Mouse (Mus musculus) MN1 (cell line): ENCODE results near the gene Cldn19.

ENCODE experiments used
- DNase-seq: peaks from one replicate; pipeline ENCODE4 v3.0.0-alpha.2; 2016; ENCODE audit warnings: low spot score

Cldn19 gene

DNA sequence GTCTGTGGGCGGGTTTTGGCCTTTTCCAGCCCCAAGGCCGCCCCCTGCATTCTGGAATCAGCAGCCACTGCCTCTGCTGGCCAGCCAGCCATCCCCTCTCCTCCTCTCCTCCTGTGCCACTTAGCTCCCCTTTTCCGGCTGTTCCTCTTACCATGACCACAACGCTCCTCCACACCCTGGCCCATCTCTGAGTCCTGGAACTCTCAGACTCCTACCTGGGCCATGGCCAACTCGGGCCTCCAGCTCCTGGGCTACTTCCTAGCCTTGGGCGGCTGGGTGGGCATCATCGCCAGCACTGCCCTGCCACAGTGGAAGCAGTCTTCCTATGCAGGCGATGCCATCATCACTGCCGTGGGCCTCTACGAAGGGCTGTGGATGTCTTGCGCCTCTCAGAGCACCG lies at the start of gene Cldn19:
TSS of gene Cldn19 (plus strand) at position 64 of the 400 bp plus-strand sequence.
- no peak for DNase-seq

DNA sequence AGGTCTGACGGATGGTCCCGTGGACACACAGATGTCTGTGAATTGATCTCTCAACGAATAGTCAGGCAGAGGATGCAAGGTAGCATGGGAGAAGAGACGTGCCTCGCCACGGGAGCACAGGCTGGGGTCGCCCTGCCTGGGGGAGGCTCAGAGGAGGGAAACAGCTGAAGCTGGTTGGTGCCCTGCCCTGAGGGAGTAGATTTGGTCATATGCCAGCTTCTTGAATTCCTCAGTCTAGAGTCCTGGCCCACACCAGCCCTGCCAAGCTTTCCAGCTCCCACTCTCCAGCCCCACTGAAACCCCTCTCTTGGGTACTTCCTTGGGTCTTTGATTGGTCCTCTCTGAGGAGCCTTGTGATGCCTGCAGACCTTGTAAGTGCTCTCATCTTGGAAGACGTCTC lies 38.5 kb upstream of the Cldn19 start:
- DNase-seq = no peak

DNA sequence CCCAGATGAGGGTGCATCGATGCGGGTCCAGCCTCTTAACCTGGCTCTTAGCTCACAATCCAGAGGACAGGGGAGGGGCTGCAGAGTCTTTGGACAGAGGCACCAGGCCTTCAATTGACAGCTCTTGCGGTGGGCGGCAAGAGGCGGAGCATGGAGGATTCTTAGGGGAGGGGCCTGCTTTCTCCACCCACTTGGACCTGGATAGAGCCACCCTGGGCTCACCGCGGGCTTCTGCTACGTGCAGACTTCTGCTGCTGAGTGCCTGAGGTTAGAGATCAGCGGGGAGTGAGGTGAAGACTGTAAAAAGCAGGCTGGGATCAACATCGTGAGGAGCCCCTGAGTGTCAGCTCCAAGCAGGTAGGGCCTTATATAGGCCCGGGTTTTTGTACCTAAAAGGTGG lies 37.0 kb upstream of the Cldn19 start, which contains the start of gene Tmem269:
TSS of gene Tmem269 (minus strand) at position 49 of the 400 bp plus-strand sequence.
- DNase-seq = no peak

DNA sequence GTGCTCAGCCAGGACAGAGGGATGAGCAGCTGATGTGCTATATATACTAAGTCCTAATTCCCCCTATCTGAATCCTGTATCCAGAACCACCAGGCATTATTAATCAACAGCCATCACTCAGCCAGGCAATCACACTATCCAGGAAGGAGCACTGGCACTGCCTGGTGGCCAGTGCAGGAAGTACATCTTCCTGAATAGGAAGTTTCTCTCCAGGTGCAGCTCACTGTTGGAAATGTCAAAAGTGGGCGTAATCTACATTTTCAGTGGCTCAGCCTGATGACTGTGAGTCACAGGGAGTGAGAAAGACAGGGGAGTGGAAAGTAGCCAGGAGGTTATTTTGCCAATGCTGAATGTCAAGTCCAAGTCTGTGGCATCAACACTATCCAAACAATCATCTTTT lies 31.5 kb upstream of the Cldn19 start:
- DNase-seq = peak; percentile 16

DNA sequence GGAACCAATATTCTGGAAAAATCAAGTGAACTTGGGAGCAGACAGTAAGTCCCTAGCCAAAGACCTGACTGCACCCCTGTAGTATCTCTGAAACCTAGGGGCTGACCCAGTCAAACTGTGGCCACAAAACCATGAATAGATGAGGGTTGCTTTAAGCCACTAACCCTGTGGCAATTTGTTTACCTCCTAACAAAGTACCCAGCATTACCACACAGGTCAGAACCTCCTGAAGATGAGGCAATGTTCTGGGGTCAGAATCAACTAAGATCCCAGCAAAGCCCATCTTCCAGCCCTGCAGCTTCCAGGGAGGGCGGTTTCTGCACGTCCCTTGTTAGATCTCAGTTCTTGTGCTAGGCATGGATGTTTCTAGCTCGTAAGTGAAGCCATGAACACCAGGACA lies 30.7 kb upstream of the Cldn19 start:
- no peak for DNase-seq

DNA sequence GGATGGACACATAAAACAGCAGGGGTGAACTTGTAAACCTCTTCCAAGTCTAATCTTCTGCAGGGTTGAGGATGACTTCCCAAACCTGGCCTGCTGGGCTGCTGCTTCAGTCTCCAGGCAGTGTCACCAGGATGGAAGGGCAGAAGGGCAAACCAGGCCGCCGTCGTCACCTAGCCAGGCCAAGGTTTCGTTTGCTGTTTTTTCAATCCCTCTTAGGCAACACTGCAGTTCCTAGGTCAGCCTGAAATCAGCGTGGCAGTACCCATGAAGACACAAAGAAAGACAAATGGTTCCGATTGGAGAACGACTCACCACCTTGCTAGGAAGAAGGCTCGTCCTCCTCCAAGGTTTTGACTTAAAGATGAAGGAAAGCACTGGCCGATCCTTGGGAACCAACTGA lies 29.5 kb upstream of the Cldn19 start:
- DNase-seq = no peak

DNA sequence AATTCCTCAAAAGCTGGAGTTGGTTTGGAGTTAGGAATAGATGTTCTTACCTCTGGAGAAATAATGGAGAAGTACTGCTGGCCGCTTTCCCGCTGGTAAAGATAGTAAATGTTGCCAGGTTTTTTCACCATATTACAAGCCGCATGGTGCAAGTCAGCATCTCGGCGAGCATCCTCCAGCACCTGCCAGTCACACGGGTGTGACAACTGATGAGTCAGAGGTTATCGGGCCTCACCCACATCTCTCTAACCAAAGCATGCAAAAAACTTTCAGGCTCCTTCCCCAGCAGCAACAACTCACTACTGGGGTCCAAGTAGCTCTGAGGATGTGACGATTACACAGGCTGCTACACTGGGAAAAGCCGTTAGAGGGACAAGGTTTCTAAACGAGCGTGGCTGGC lies 28.5 kb upstream of the Cldn19 start:
- DNase-seq = no peak

DNA sequence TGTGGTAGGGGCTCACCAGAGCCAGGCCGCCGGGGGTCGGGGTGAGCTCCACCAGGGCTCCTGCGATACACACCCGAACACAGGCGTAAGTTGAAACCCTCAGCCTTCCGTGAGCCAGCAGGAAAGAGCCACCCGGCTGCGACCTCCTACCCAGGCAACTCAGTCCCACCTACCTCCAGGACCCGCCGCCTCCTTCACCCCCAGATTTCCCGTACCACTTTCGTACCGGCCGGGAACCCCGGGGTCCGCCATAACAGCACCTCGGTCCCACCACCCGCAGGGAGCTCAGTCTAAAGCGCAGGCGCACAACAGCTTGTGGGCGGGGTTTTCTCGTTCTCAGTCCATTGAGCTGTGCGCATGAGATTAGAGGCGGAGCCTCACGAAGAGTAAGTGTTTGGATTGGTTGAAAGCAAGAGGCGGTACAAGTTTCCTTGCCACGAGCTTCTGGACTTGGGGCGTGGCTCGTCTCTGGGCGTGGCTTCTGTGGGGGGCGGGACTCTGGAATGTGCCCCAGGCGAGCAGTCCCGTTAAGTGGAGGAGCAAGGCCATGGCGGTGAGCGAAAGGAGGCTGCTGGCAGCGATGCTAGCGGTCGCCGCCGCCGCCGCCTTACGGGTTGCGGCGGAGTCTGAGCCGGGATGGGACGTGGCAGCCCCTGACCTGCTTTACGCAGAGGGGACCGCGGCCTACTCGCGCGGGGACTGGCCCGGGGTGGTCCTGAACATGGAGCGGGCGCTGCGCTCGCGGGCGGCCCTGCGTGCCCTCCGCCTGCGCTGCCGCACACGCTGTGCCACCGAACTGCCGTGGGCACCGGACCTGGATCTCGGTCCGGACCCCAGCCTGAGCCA lies 22.6 kb upstream of the Cldn19 start, which contains the start of the genes AU022252 and P3h1:
TSS of gene AU022252 (minus strand) at position 303 of the 846 bp plus-strand sequence.
TSS of gene P3h1 (plus strand) at position 506 of the 846 bp plus-strand sequence.
- peak; percentile 94 for DNase-seq

DNA sequence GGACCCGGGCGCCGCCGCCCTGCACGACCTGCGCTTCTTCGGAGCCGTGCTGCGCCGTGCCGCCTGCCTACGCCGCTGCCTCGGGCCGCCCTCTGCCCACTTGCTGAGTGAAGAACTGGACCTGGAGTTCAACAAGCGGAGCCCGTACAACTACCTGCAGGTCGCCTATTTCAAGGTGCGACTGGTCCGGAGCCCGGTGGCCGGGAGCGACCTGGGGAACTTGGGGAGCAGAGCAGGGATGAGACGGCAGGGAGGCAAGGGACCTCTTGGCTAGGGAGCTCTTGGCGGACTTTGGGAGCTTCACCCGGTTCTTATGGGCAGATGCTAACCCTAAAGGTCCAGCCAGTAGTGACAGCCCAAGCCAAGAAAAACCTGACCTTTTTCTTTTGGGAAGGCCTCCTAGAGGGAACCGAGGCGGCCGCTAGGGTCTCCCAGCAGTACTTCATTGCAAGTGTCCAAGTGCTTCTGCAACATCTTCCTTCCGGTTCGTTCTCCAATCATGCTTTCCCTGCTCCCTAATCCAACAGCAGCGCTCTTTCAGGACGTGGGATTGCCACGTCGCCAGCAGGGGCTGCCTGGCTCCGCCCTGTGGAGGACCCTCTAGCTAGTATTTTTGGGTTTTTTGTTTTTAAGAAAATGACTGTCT lies 21.8 kb upstream of the Cldn19 start:
- peak; percentile 52 for DNase-seq

DNA sequence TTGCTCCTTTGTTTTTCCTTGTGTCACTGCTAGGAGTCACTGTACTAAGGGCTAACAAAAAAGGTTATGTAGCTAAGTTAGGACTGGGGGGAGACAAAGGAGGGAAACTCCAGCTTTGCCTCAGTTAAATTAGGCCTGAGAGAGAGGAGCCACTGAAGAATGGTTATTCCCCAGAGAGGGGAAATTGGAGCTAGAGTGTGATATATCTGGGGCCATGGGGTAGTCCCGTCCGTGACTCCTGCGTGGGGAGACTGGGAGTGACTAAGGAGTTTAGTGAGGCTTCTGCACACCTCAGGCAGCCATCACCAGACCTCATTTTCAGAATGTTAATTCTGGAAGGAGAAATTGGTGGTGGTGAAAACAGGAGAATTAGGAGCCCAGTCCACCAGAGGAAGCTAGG lies 20.9 kb upstream of the Cldn19 start:
- no peak for DNase-seq

DNA sequence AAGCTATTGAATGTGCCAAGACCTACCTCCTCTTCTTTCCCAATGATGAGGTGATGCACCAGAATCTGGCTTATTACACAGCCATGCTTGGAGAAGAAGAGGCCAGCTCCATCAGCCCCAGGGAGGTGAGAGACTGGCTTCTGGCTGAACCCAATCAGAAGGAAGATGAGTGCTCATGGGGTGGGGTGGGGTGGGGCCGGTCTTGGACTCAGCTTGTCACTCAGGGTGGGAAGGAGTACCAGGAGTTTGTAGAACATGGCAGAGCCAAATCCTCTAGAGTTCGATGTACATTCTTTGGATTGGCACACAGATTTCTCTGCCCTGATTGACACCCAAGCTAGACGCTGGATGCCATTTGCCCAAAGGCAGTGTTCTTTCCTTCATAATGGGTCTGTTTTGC lies 16.6 kb upstream of the Cldn19 start:
- DNase-seq = no peak

DNA sequence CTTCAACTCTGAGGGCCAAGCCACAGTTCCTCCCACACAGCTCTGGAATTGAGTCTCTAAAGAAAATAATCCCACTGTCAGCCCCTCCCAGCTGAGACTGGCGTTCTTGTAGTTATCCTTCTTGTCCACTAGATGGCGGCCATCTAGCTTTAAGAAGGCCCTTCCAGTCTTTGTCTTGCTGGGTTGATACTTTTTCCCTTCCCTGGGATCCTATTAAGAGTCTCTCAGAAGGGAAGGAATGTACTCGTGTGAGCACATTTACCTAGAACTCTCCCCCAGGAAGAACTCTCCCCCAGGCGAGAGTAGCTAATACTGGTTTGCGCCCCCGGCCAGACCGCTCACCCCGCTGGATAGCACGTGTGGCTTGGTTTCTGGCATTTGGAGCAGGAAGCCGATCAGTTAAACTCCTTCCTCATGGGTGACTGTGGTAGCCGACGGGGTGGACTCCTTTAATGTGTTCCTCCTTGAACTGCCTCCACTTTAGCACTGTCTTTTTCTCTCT lies 16.0 kb upstream of the Cldn19 start:
- DNase-seq = peak; percentile 65

DNA sequence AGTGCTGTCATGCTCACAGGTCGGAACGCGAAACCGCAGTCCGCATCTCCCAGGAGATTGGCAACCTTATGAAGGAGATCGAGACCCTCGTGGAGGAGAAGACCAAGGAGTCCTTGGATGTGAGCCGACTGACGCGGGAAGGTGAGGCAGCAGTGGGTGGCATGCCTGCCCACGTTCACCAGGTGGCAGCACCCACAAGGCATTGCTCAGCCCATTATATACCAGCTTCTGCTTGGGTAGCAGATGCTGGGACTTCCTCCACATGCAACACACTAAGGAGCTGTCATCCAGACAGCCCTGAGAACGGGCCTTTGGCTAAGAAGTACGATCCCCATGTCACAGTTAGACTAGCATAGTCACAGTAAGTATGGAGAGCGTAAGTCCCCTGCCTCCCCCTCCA lies 13.6 kb upstream of the Cldn19 start:
- no peak for DNase-seq

DNA sequence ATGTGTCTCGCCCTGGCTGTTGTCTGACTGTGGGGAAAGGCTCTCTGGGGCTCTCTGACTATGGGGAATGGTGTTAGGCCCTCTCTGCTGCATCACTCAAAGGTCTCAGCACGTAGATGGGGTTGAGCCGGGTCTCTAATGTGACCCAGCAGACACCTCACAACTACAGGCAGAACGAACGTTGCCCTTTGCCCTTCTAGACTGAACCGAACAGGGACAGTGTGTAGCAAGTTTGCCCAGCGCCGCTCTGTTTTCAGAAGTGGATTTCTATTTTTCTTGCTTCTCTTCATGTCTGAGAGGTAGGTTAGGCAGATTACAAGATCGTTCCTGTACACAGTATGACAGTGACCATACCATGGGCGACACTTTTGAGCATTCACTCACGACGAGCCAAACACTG lies 12.6 kb upstream of the Cldn19 start:
- DNase-seq = no peak

DNA sequence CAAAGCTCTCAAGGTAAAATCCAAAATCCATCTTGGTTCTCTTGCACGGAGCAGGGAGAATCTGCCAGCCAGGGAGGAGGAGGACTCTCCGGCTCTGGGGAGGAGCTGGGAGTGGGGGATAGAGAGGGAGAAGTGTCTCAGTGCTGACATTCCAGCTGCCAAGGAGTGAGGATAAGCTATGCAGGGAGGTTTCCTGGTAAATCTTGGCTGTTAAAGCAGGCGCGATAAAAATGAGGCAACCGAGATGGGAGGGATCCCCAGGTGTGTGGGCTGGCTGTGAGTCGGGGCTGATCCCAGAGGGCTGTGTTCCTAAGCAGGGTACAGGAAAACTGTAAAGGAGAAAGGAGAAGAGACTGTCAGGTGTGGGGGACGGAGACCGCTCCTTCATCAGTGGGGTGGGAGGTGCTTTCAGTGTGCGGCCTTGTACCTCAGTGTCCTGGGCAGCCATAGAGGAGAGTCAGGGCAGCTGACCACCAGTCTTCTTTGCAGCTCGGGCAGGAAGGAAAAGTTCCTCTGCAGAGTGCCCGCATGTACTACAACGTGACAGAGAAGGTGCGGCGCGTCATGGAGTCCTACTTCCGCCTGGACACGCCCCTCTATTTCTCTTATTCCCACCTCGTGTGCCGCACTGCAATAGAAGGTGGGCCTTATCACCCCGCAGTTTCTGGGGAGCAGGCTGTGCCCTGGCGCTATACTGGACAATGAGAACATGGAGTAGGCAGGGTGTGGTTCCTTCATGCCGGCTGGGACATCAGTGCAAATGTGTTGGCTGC lies 10.6 kb upstream of the Cldn19 start:
- DNase-seq = no peak

DNA sequence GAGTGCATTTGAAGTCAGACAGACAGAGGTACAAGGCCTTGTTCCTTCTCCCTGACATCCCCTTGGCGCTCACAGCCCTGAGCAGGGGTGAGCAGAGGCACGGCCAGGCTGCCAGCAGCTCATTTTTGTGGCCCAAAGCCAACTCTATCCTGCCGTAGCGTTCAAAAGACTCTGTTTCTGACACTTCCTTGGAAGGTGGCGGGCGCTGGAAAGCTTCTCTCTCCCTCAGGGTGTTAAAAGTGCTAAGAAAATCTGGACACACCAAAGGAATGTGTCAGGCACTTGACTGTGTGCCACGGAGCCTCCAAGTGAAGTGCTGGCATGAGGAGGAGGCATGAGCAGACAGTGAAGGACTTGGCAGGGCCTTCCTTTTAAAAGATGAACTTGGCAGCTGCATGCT lies 9.7 kb upstream of the Cldn19 start:
- peak; percentile 14 for DNase-seq

DNA sequence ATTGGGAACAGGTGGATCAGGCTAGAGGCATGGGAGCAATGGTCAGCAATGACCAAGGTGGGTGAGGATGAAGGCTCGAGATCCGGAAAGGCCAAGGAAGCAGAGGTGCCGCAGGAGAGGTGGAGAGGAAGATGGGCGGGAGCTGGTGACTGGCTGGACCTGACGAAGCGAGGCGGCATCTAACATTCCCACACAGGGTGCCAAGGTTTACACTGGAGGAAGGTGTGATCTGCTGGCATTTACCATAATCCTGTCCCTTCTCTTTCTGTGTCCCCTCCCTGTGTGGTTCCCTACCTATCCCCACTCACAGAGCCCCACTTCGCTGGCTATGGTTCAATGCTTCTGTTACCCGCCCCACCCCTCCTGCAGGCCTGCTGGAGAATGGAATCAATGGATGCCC lies 9.3 kb upstream of the Cldn19 start:
- no peak for DNase-seq

DNA sequence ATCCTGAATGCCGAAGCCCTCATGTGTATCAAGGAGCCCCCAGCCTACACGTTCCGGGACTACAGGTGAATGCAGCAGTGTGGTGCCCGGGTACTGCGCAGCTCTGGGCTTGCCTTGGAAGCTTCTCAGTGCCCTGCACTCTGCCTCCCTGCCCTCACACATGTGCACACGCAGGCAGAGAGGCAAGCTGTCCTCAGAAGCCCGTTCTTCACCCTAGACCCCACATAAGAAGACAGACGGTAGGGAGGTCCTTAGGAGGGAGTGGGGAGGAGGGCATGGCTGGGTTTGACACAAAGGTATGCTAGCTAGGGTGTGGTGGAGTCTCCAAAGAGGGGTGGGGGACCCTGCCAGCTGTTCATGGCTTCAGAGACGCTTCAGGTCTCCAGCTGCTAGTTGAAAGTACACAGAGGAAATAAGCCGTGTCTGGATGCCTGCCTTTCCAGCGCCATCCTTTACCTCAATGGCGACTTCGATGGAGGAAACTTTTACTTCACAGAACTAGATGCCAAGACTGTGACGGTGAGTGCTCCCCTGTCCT lies 8.5 kb upstream of the Cldn19 start:
- DNase-seq = no peak

DNA sequence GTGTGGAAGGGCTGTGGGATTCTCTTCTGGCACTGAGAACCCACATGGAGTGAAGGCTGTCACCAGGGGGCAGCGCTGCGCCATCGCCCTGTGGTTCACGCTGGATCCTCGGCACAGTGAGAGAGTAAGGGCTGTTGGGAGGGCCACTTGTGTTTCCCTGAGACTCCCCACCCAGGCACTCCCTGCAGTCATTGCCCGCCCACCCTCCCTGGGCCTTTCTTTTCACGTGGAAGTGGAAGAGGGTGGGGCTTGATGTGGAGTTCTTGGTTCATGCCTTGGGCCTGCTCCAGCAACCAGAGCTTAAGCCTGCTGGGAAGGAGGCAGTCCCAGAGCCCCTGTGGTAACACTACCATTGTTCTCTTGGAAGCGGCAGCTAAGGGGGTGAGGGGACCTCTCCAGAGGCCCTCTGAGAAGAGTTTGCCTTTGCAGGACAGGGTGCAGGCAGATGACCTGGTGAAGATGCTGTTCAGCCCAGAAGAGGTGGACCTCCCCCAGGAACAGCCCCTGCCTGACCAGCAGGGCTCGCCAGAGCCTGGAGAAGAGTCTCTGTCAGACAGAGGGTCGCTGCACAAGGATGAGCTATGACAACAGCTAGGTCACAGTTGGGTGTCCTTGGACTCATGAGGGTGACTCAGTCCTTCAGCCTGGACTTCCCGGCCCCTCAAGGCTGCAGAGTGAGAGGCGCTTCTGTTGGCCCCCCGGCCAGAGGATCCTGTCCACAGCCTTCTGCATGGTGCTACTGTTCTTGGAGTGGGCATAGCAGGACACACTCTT lies 7.6 kb upstream of the Cldn19 start:
- peak; percentile 49 for DNase-seq

DNA sequence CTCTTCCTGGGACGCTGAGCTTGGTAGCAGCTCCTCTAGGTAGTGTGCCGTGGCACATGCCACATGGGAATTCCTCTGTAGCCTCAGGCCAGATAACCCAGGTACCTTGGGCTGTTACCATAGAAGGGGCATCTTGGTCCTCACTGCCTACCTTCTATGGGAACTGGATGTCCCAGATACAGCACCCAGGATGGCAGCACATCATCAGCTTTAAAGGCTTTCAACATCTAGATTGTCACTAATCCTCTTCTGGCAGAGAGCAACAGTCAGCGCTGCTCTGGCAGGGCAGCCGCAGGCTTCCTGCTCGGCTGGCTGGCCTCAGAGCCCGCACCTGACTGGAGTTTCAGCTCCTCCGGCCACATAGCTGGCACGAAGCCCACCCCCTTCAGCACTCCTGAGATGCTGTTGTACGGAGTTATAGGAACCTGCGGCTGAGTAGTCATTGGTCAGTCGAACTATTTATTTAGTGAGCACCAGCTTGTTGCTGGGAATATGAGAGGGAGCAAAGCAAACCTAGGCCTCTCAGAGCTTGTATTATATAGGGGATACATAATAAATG lies 6.7 kb upstream of the Cldn19 start:
- DNase-seq = no peak
